ENCODE assay signal across 12 mouse cellular contexts in genomic region chr2:170104396-170104795, GRCm38 (mm10). TPM values are rescaled to one million over a fixed set of nuclear protein-coding genes. Genes with fewer than 3 reads are reported as not detected.
DNase-seq lines count a peak whose midpoint lies in the region; ATAC-seq lines count a peak whose summit lies in the region.
"Had no signal": no experiment of that assay in that cellular context is flagged by ENCODE, and none has a peak within 500 bp of the region (broad histone marks: within the 10 kb centered on the region; RNA-seq: fewer than 3 reads in every experiment).

No protein-coding gene starts in this region.

- no peaks in the 10 kb centered on the region for H3K9me3 ChIP-seq in hindbrain, embryonic 10.5 days
- H3K9me3 ChIP-seq in hindbrain, embryonic 14.5 days (ENCODE audit: control insufficient read depth, low read length): no peaks in the 10 kb centered on the region
- H3K9me3 ChIP-seq: embryonic facial prominence, embryonic 12.5 days; heart, embryonic 10.5 days; hindbrain, embryonic 15.5 days had no signal

- peaks cover 30% of the 10 kb centered on the region for H3K36me3 ChIP-seq in hindbrain, embryonic 10.5 days
- no peaks in the 10 kb centered on the region; the same call in none of the 2 replicates for H3K36me3 ChIP-seq in hindbrain, embryonic 14.5 days (replicated peaks; ENCODE audit: control insufficient read depth, insufficient read depth)
- H3K36me3 ChIP-seq: hindbrain, embryonic 15.5 days had no signal

- no peak for ATAC-seq in hindbrain, embryonic 14.5 days (ENCODE audit: low FRiP score)
- ATAC-seq in inflammation-experienced regulatory T-cells, adult 6 months: peak; percentile 73
- ATAC-seq: forebrain, embryonic 16.5 days had no signal

- WGBS in hindbrain, embryonic 10.5 days: 92% methylated on average over 6 of the region's 6 CpGs
- 82% methylated on average over 6 of the region's 6 CpGs for WGBS in hindbrain, embryonic 14.5 days

- H3K4me3 ChIP-seq in hindbrain, embryonic 10.5 days: no peak overlapping the region
- H3K4me3 ChIP-seq in hindbrain, embryonic 14.5 days (replicated peaks; ENCODE audit: low read length): no peak overlapping the region
- H3K4me3 ChIP-seq: embryonic facial prominence, embryonic 12.5 days; heart, embryonic 10.5 days; hindbrain, embryonic 15.5 days had no signal

- H3K4me1 ChIP-seq in hindbrain, embryonic 10.5 days (replicated peaks): peaks cover 9% of the 10 kb centered on the region
- no peaks in the 10 kb centered on the region for H3K4me1 ChIP-seq in hindbrain, embryonic 14.5 days (replicated peaks; ENCODE audit: control insufficient read depth, insufficient read depth, low read length)
- H3K4me1 ChIP-seq: embryonic facial prominence, embryonic 12.5 days; heart, embryonic 10.5 days; hindbrain, embryonic 15.5 days had no signal

- no peaks in the 10 kb centered on the region for H3K27me3 ChIP-seq in hindbrain, embryonic 10.5 days (ENCODE audit: insufficient read depth, poor library complexity, severe bottlenecking)
- H3K27me3 ChIP-seq in hindbrain, embryonic 14.5 days (ENCODE audit: control insufficient read depth, insufficient read depth, low read length): no peaks in the 10 kb centered on the region
- H3K27me3 ChIP-seq: embryonic facial prominence, embryonic 12.5 days; hindbrain, embryonic 15.5 days had no signal

- no peak for DNase-seq in hindbrain, embryonic 10.5 days (ENCODE audit: low spot score)
- DNase-seq in hindbrain, embryonic 14.5 days (ENCODE audit: low spot score): no peak
- DNase-seq in thymus, postnatal 14 days: peak; percentile 17
- no peak for DNase-seq in thymus, postnatal 4 days
- no peak for DNase-seq in layer of hippocampus, postnatal 10 days (ENCODE audit: low spot score in 2 of 2)
- DNase-seq in testis, postnatal 14 days (ENCODE audit: low spot score): no peak
- DNase-seq: cerebellum, adult 11 months had no signal

- no peak overlapping the region for H3K9ac ChIP-seq in hindbrain, embryonic 14.5 days
- H3K9ac ChIP-seq: embryonic facial prominence, embryonic 12.5 days; hindbrain, embryonic 15.5 days had no signal

- 0 out of 2 replicates have a peak overlapping the region, but pooled peaks have one; percentile 23 for H3K27ac ChIP-seq in hindbrain, embryonic 10.5 days
- H3K27ac ChIP-seq in hindbrain, embryonic 14.5 days: no peak overlapping the region
- H3K27ac ChIP-seq: embryonic facial prominence, embryonic 12.5 days; heart, embryonic 10.5 days; hindbrain, embryonic 15.5 days had no signal

- H3K4me2 ChIP-seq in hindbrain, embryonic 14.5 days (replicated peaks): no peak overlapping the region
- H3K4me2 ChIP-seq: embryonic facial prominence, embryonic 12.5 days; hindbrain, embryonic 15.5 days had no signal

RNA-seq across cellular contexts. Expression of gene Zfp217, which starts 43.5 kb away (rescaled TPM):
- polyA plus RNA-seq in hindbrain, embryonic 10.5 days (2016; fragmentation: Nextera tagmentation; extraction: Ambion mirVana): 3.0 TPM in 2 replicates
- polyA plus RNA-seq in hindbrain, embryonic 14.5 days (2014; fragmentation: Nextera tagmentation; extraction: Ambion mirVana): 0.98 and 1.5 TPM in 2 replicates
- polyA plus RNA-seq in inflammation-experienced regulatory T-cells, adult 6 months (2017; shearing (Covaris generic)): 10 to 100 TPM in 1 of 3 experiments, 1 to 10 TPM in 2; 8.6 to 11.1 (median 8.6) TPM
- total RNA-seq in layer of hippocampus, postnatal 10 days (2021): 1 to 10 TPM; 4.5 to 5.5 TPM
